Mouse (Mus musculus) cerebellum, adult 9-11 months (tissue): ENCODE data around the gene Gpr146.

ENCODE experiments used
- DNase-seq: peaks from one replicate; pipeline ENCODE4 v3.0.0; 2022

Gpr146 gene

DNA sequence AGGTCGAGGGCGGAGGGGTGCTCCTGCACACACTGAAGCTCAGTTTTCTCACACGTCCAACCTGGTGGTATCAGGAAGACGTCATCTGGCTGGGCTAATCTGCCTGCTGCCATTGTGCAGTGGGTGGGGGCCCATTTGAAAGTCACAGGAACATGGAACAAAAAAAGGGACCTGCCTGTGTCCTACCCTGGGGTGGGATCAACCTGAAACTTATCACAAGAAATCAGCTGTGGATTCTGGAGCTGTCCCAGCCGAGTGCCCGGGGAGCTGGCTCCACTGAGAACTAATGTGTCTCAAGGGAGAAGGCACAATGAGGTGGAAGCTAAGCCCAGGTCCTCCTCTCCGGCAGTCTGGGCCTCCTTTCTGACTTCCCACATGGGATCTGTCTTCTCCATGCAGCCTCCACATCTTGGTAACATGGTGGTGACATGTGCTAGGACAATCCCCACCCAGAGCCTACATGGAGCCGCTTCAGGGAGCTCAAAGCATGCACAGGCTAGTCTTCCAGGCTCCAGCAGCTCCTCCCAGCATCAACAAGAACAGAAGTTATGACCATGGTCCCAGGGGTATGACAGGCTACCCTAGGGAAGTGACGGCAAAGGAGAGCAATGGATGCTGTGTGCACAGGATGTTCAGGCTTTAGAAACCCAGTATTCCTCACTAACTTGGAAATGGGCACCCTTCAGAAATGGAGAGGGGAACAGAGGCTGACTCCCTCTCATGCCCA lies 56.5 kb downstream of the Gpr146 start:
- DNase-seq = no peak

- DNase-seq = no peak
These were observed 57.4 kb downstream of the Gpr146 start for GRCm38 (mm10) chr5:139434940-139435339.

DNA sequence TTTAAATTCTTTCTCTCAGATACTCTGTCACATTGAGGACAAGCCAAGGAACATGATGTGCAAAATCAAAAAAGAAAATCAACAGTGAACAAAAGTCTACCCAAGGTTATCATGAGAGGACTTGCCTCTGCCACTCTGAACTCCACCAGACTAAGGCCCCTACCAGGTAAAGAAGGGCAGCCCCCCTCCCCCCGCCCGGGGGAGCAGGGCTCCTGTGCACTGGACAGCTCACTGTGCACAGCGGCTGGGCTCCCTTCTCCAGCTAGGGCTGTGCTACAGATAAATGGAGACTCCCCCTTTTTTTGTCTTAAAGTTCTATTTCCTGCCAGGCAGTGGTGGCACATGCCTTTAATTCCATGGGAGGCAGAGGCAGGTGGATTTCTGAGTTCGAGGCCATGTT lies 60.3 kb downstream of the Gpr146 start:
- no peak for DNase-seq

GRCm38 (mm10) chr5:139438440-139438839 lies 60.9 kb downstream of the Gpr146 start:
- DNase-seq = no peak

GRCm38 (mm10) chr5:139440451-139440850 lies 63.0 kb downstream of the Gpr146 start:
- peak; percentile 65 for DNase-seq

DNA sequence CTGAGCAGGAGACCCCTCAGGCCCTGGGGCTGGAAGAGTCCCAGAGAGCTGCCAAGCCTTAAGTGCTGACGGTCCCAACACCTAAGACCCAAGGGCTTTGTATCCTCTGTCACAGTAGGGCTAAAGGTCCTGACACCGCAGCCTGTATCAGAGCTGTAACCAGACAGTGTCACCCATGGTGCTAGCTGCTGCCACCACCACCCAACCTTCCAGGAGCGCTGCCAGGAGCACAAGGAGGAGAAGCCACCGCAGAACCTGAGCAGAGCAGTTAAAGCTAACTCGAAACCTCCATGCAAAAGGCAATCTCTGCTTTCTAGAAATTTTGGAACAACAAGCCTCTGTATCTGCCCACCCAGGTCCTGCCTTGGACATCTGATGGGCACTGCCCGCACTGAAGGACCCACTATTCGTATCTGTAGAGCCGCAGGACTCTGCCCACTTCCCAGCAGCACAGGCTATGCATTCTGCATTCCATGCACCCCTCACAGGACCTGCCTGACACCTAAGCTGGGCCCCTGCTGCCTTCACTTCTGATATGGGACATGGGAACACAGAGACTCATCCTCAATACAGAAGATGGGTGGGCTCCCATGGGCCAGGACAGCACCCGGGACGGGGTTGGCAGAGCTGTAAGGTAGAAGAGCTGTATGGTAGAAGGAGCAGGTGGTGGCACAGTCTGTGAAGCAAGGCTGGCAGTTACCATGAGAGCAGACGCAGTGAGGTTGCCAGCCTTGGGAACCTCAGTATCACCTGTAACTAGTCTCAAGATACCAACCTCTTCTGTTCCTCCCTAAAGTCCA lies 63.6 kb downstream of the Gpr146 start:
- peak; percentile 69 for DNase-seq

GRCm38 (mm10) chr5:139441726-139442018 lies 64.2 kb downstream of the Gpr146 start:
- no peak for DNase-seq

GRCm38 (mm10) chr5:139442428-139442827 lies 64.9 kb downstream of the Gpr146 start:
- peak; percentile 52 for DNase-seq

GRCm38 (mm10) chr5:139442962-139443361 lies 65.5 kb downstream of the Gpr146 start:
- no peak for DNase-seq

DNA sequence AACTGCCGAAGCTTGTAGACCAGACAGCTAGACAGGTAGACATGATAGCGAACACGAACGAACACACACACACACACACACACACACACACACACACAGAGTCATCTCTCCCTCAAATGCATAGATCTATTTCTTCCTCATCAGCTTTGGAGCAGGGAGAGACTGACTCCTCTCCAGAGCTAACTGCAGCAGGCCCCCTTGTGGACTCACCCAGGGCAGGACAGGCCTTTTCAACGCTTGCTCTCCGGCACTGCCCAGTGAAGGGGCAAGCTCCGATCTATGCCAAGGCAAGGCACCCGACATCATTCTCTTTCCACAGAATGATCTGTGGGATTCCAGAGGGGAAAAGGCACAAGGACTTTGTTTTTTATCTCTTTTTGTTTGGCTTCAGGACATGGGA lies 67.8 kb downstream of the Gpr146 start:
- no peak for DNase-seq
